Mouse (Mus musculus) stomach, postnatal 0 days (tissue): ENCODE results near the gene Slc38a4.

Experiments used
- CTCF ChIP-seq: IDR thresholded peaks from 2 replicates; pipeline ENCODE4 v1.5.1; 2016; ENCODE audit warnings: antibody characterized with exemption, low read depth, mild to moderate bottlenecking, moderate library complexity
- EP300 ChIP-seq: optimal IDR thresholded peaks from 2 replicates; pipeline ENCODE3; 2016; ENCODE audit warnings: antibody characterized with exemption

- TF ChIP-seq EP300 = no peak
- TF ChIP-seq CTCF = no peak
These were observed 43.3 kb upstream of the Slc38a4 start for GRCm38 (mm10) chr15:97099101-97099500.
